ENCODE assay signal across 8 mouse cellular contexts in the genomic region with DNA sequence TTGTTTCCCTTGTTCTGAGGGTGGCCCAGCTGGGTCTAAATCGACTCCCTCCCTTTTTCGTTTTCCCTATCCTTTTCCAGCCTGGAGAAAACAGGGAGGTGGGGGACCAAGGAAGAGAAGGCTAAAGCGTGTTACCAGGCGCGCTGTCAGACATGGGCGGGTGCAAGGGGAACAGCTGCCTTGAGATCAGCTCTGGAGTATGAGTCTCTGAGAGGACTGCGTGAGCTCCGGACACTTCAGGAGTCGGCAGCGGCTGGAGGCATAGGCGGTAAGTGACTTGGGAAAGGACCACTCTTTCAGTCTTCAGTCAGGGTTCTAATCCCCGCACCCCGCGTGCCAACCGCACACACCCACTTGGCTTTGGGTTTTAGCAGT.
A peak's percentile ranks its signal among the peaks of the same experiment; 100 is the strongest.
DNase-seq lines count a peak whose midpoint lies in the region; ATAC-seq lines count a peak whose summit lies in the region.

No protein-coding gene starts in this region.

- no peaks in the 10 kb centered on the region for H3K4me1 ChIP-seq in forebrain, embryonic 11.5 days (replicated peaks; ENCODE audit: control insufficient read depth, insufficient read depth, low read length)
- no peaks in the 10 kb centered on the region for H3K4me1 ChIP-seq in intestine, embryonic 14.5 days (replicated peaks; ENCODE audit: control insufficient read depth, insufficient read depth, low read length)

- H3K9me3 ChIP-seq in forebrain, embryonic 11.5 days (ENCODE audit: control insufficient read depth, low read length): no peaks in the 10 kb centered on the region
- H3K9me3 ChIP-seq in intestine, embryonic 14.5 days (ENCODE audit: control insufficient read depth, low read length): no peaks in the 10 kb centered on the region

- intact Hi-C loops in left cerebral cortex, postnatal 4 days (cut with DNase I): loop anchor here (10.0 kb wide), 2 partner anchors 115 to 205 kb away; no protein-coding TSS in a partner anchor
- intact Hi-C loops in left cerebral cortex, postnatal 14 days (cut with DNase I): loop anchor here (10.0 kb wide), 3 partner anchors 125 to 435 kb away; a partner anchor contains a TSS

- 16% methylated on average over 15 of the region's 15 CpGs for WGBS in forebrain, embryonic 11.5 days
- WGBS in intestine, embryonic 14.5 days: 6% methylated on average over 14 of the region's 15 CpGs

- DNase-seq in left cerebral cortex, postnatal 4 days: peak; percentile 2
- DNase-seq in left cerebral cortex, postnatal 14 days (ENCODE audit: low spot score in 2 of 2): no peak
- peak; percentile 16 to 21 for DNase-seq in adrenal gland, postnatal 36 days
- peak; percentile 55 for DNase-seq in forebrain, embryonic 11.5 days (ENCODE audit: low spot score)
- DNase-seq in intestine, embryonic 14.5 days (ENCODE audit: low spot score): no peak
- peak; percentile 3 for DNase-seq in lung, postnatal 14 days
- DNase-seq in right cerebral cortex, postnatal 4 days: peak; percentile 8

- peak; percentile 67 for ATAC-seq in forebrain, embryonic 11.5 days (replicated peaks; ENCODE audit: low FRiP score)
- ATAC-seq in intestine, embryonic 14.5 days (replicated peaks; ENCODE audit: low FRiP score, low TSS enrichment, low read depth): 0 out of 2 replicates have a peak, but pooled peaks have one; percentile 43
- no peak for ATAC-seq in inflammation-experienced regulatory T-cells, adult 6 months

- peak overlapping the region; percentile 40 for H3K4me3 ChIP-seq in forebrain, embryonic 11.5 days (ENCODE audit: low read depth, low read length)
- peak overlapping the region; percentile 41 for H3K4me3 ChIP-seq in intestine, embryonic 14.5 days (ENCODE audit: low read depth, low read length)

- H3K4me2 ChIP-seq in forebrain, embryonic 11.5 days (ENCODE audit: low read depth, low read length, severe bottlenecking): peak overlapping the region; percentile 65
- H3K4me2 ChIP-seq in intestine, embryonic 14.5 days (ENCODE audit: low read length): peak overlapping the region; percentile 57

- H3K27ac ChIP-seq in forebrain, embryonic 11.5 days (ENCODE audit: low read depth, low read length): no peak overlapping the region
- H3K27ac ChIP-seq in intestine, embryonic 14.5 days (ENCODE audit: low read depth): no peak overlapping the region

- H3K27me3 ChIP-seq in forebrain, embryonic 11.5 days (ENCODE audit: control insufficient read depth, insufficient read depth, low read length): peaks cover 3% of the 10 kb centered on the region; the same call in 1 of the 2 replicates
- peaks cover 8% of the 10 kb centered on the region; the same call in 1 of the 2 replicates for H3K27me3 ChIP-seq in intestine, embryonic 14.5 days (replicated peaks; ENCODE audit: control insufficient read depth, insufficient read depth, low read length)

- peak overlapping the region; percentile 50 for H3K9ac ChIP-seq in forebrain, embryonic 11.5 days (ENCODE audit: low read length)
- peak overlapping the region; percentile 22; the same call in 1 of the 2 replicates for H3K9ac ChIP-seq in intestine, embryonic 14.5 days (ENCODE audit: low read length)

- no peaks in the 10 kb centered on the region for H3K36me3 ChIP-seq in forebrain, embryonic 11.5 days (ENCODE audit: control insufficient read depth, insufficient read depth, low read length)
- H3K36me3 ChIP-seq in intestine, embryonic 14.5 days (ENCODE audit: control insufficient read depth, insufficient read depth, low read length): no peaks in the 10 kb centered on the region

Comparison
In these comparisons a context has a peak if more than half of its experiments do, and no peak if none do; other contexts are left out.
1. DNase-seq: peak in left cerebral cortex, postnatal 4 days (single experiment), adrenal gland, postnatal 36 days (2 of 2), forebrain, embryonic 11.5 days (single experiment), lung, postnatal 14 days (single experiment) and right cerebral cortex, postnatal 4 days (single experiment); none in left cerebral cortex, postnatal 14 days (0 of 2) and intestine, embryonic 14.5 days (single experiment).